Mouse (Mus musculus) liver, postnatal 0 days (tissue): Measurements from ENCODE around the gene Tpsab1. TPM values are rescaled to one million over a fixed set of nuclear protein-coding genes. Genes with fewer than 3 reads are reported as not detected.

ENCODE experiments used
- ATAC-seq: fragments of 200-750 bp; cut with Nextera tagmentation; 2 replicates; pipeline ENCODE4 v1.8.0; 2017; ENCODE audit warnings: mild to moderate bottlenecking, moderate library complexity
- DNase-seq: peaks from one replicate; pipeline ENCODE4 v3.0.0-alpha.2; 2016
- H3K27ac ChIP-seq: fragments of 300-500 bp; sonication (generic); 2 replicates; pipeline ENCODE4 v1.5.1; 2014; ENCODE audit warnings: antibody characterized with exemption, moderate library complexity, mild to moderate bottlenecking, low read depth
- H3K27me3 ChIP-seq: fragments of 300-500 bp; sonication (generic); 2 replicates; pipeline ENCODE4 v1.6.1; 2014; ENCODE audit warnings: low read length, control low read depth, mixed read lengths; ENCODE audit not compliant: insufficient read depth
- H3K36me3 ChIP-seq: fragments of 300-500 bp; sonication (generic); replicated peaks from 2 replicates; pipeline ENCODE4 v1.6.1; 2014; ENCODE audit warnings: mild to moderate bottlenecking, control low read depth, low read length, moderate library complexity, mixed read lengths; ENCODE audit not compliant: insufficient read depth
- H3K4me1 ChIP-seq: fragments of 300-500 bp; sonication (generic); 2 replicates; pipeline ENCODE4 v1.6.1; 2014; ENCODE audit warnings: antibody characterized with exemption, mild to moderate bottlenecking, control low read depth; ENCODE audit not compliant: insufficient read depth
- H3K4me2 ChIP-seq: fragments of 300-500 bp; sonication (generic); 2 replicates; pipeline ENCODE4 v1.6.1; 2014; ENCODE audit warnings: low read depth, mild to moderate bottlenecking, low read length, moderate library complexity, mixed read lengths
- H3K4me3 ChIP-seq: fragments of 300-500 bp; sonication (generic); 2 replicates; pipeline ENCODE4 v1.5.1; 2014; ENCODE audit warnings: low read depth, low read length
- H3K9ac ChIP-seq: fragments of 300-500 bp; sonication (generic); replicated peaks from 2 replicates; pipeline ENCODE4 v1.6.1; 2014; ENCODE audit warnings: mild to moderate bottlenecking, moderate library complexity
- H3K9me3 ChIP-seq: fragments of 300-500 bp; sonication (generic); 2 replicates; pipeline ENCODE4 v1.6.1; 2016; ENCODE audit warnings: mild to moderate bottlenecking, control low read depth, low read length, mixed read lengths
- CTCF ChIP-seq: sonication (generic); IDR thresholded peaks from 2 replicates; pipeline ENCODE4 v1.5.1; 2016; ENCODE audit warnings: antibody characterized with exemption, low read depth
- EP300 ChIP-seq: IDR thresholded peaks from 2 replicates; pipeline ENCODE4 v1.6.1; 2016; ENCODE audit warnings: antibody characterized with exemption, low read depth, mild to moderate bottlenecking
- WGBS: fragments of 180-500 bp; shearing (Covaris S2); extraction: QIAGEN DNeasy Blood & Tissue Kit; methylation state at CpG from one replicate; pipeline ENCODE4 v1.1.7; 2014; ENCODE audit not compliant: insufficient replicate concordance; 5-methylcytosine and 5-hydroxymethylcytosine counted together
- polyA plus RNA-seq: library from polyadenylated mRNA; unstranded; fragments of >200 nt; fragmentation: Nextera tagmentation; extraction: Ambion mirVana; gene quantifications from 2 replicates; pipeline ENCODE4 v1.2.1, GENCODE M21; 2015

Gene Tpsab1
- polyA plus RNA-seq, 1 experiment from 2014 or later: not detected

GRCm38 (mm10) chr17:25320819-25321218 lies 24.5 kb downstream of the Tpsab1 start:
- ATAC-seq: no peak
- no peak for DNase-seq
- Histone ChIP-seq H3K27me3 (no peaks in the 10 kb centered on the region), H3K27ac (no peak overlapping the region), H3K9me3 (no peaks in the 10 kb centered on the region), H3K9ac (no peak overlapping the region), H3K4me2 (no peak overlapping the region), H3K36me3 (no peaks in the 10 kb centered on the region), H3K4me1 (no peaks in the 10 kb centered on the region), H3K4me3 (no peak overlapping the region)
- TF ChIP-seq CTCF (no peak), EP300 (no peak)
- WGBS: 79% methylated on average over 8 of the region's 8 CpGs

GRCm38 (mm10) chr17:25318354-25318753 lies 27.0 kb downstream of the Tpsab1 start, which contains the start of gene Prss29:
TSS of gene Prss29 (plus strand) at chr17:25318654.
- H3K27ac ChIP-seq: no peak within 1 kb of the TSS
- H3K9ac ChIP-seq: no peak within 1 kb of the TSS
- no peaks in the 10 kb centered on the region for H3K27me3 ChIP-seq
- WGBS: 65% methylated on average over 5 of the region's 5 CpGs
- no peaks in the 10 kb centered on the region for H3K36me3 ChIP-seq
- DNase-seq (no peak), ATAC-seq (no peak)
- TF ChIP-seq EP300 (no peak), CTCF (no peak)
- no peaks in the 10 kb centered on the region for H3K4me1 ChIP-seq
- no peaks in the 10 kb centered on the region for H3K9me3 ChIP-seq
- no peak within 1 kb of the TSS for H3K4me2 ChIP-seq
- H3K4me3 ChIP-seq: no peak within 1 kb of the TSS

- whole genome bisulfite sequencing: 51% methylated on average over 4 of the region's 4 CpGs
Measured at GRCm38 (mm10) chr17:25308346-25308745, 37.0 kb downstream of the Tpsab1 start, which contains the start of gene Prss28. TSS of gene Prss28 (plus strand) at chr17:25308646.

GRCm38 (mm10) chr17:25298094-25298493 lies 47.3 kb downstream of the Tpsab1 start, which contains the start of gene Prss34:
TSS of gene Prss34 (plus strand) at chr17:25298394.
- H3K9me3 ChIP-seq: no peaks in the 10 kb centered on the region
- no peaks in the 10 kb centered on the region for H3K36me3 ChIP-seq
- H3K4me1 ChIP-seq: no peaks in the 10 kb centered on the region
- ATAC-seq: no peak
- no peak within 1 kb of the TSS for H3K9ac ChIP-seq
- WGBS: 69% methylated on average over 5 of the region's 5 CpGs
- TF ChIP-seq CTCF: no peak
- TF ChIP-seq EP300: no peak
- no peak within 1 kb of the TSS for H3K4me2 ChIP-seq
- H3K27ac ChIP-seq: no peak within 1 kb of the TSS
- H3K4me3 ChIP-seq: no peak within 1 kb of the TSS
- 0 out of 2 replicates have a peak, but pooled peaks cover 2% of the 10 kb centered on the region for H3K27me3 ChIP-seq
- DNase-seq: no peak

More at GRCm38 (mm10) chr17:25308346-25308745, 37.0 kb downstream of the Tpsab1 start, which contains the start of gene Prss28:
- Histone ChIP-seq H3K36me3 (no peaks in the 10 kb centered on the region), H3K4me1 (no peaks in the 10 kb centered on the region), H3K9ac (no peak within 1 kb of the TSS), H3K4me3 (no peak within 1 kb of the TSS), H3K9me3 (no peaks in the 10 kb centered on the region), H3K4me2 (no peak within 1 kb of the TSS), H3K27me3 (no peaks in the 10 kb centered on the region), H3K27ac (no peak within 1 kb of the TSS)
- no peak for ATAC-seq
- TF ChIP-seq EP300 (no peak), CTCF (no peak)
- DNase-seq: no peak

- H3K9me3 ChIP-seq: no peaks in the 10 kb centered on the region
- H3K9ac ChIP-seq: no peak overlapping the region
- no peaks in the 10 kb centered on the region for H3K36me3 ChIP-seq
- 0 out of 2 replicates have a peak, but pooled peaks cover 2% of the 10 kb centered on the region for H3K27me3 ChIP-seq
- no peak for TF ChIP-seq EP300
- no peak for TF ChIP-seq CTCF
- ATAC-seq: no peak
- H3K4me1 ChIP-seq: no peaks in the 10 kb centered on the region
- no peak overlapping the region for H3K4me3 ChIP-seq
- H3K27ac ChIP-seq: no peak overlapping the region
- H3K4me2 ChIP-seq: no peak overlapping the region
- DNase-seq: no peak
- WGBS: 50% methylated on average over 1 of the region's 1 CpGs
Measured at GRCm38 (mm10) chr17:25294111-25294510, 51.3 kb downstream of the Tpsab1 start.

- Histone ChIP-seq H3K4me1 (no peaks in the 10 kb centered on the region), H3K9ac (no peak overlapping the region), H3K4me3 (no peak overlapping the region), H3K27ac (no peak overlapping the region), H3K9me3 (no peaks in the 10 kb centered on the region), H3K27me3 (0 out of 2 replicates have a peak, but pooled peaks cover 2% of the 10 kb centered on the region), H3K36me3 (no peaks in the 10 kb centered on the region), H3K4me2 (no peak overlapping the region)
- ATAC-seq: no peak
- DNase-seq: no peak
- WGBS: 33% methylated on average over 5 of the region's 5 CpGs
- TF ChIP-seq CTCF (no peak), EP300 (no peak)
Measured at GRCm38 (mm10) chr17:25293495-25293894, 51.9 kb downstream of the Tpsab1 start.

Other genes starting within 250 kb of the Tpsab1 start
- 5.3 and 5.7 TPM in 2 replicates for gene Telo2, start 229.6 kb downstream of the Tpsab1 start, polyA plus RNA-seq
- gene Ptx4, start 224.8 kb downstream of the Tpsab1 start, polyA plus RNA-seq: not detected in 2 replicates
- 7.3 and 8.6 TPM in 2 replicates for gene Clcn7, start 212.2 kb downstream of the Tpsab1 start, polyA plus RNA-seq
- gene Ccdc154, start 183.1 kb downstream of the Tpsab1 start, polyA plus RNA-seq: not detected in 2 replicates
- not detected in 2 replicates for gene Gm38655, start 170.1 kb downstream of the Tpsab1 start, polyA plus RNA-seq
- 15.6 and 15.8 TPM in 2 replicates for gene BC003965, start 161.0 kb downstream of the Tpsab1 start, polyA plus RNA-seq
- 2.3 and 3.4 TPM in 2 replicates for gene Unkl, start 157.2 kb downstream of the Tpsab1 start, polyA plus RNA-seq
- gene Gnptg, start 105.4 kb downstream of the Tpsab1 start, polyA plus RNA-seq: 21.2 and 22.8 TPM in 2 replicates
- 19.1 and 19.7 TPM in 2 replicates for gene Tsr3, start 105.4 kb downstream of the Tpsab1 start, polyA plus RNA-seq
- gene Baiap3, start 89.2 kb downstream of the Tpsab1 start, polyA plus RNA-seq: 0.54 and 0.58 TPM in 2 replicates
- 155 and 164 TPM in 2 replicates for gene Ube2i, start 70.9 kb downstream of the Tpsab1 start, polyA plus RNA-seq
- gene Prss34, start 47.2 kb downstream of the Tpsab1 start, polyA plus RNA-seq: 11.1 and 15.4 TPM in 2 replicates
- gene Prss28, start 36.9 kb downstream of the Tpsab1 start, polyA plus RNA-seq: not detected in 2 replicates
- not detected in 2 replicates for gene Prss29, start 26.9 kb downstream of the Tpsab1 start, polyA plus RNA-seq
- 0.75 and 1.6 TPM in 2 replicates for gene Tpsb2, start 20.7 kb upstream of the Tpsab1 start, polyA plus RNA-seq
- gene Tpsg1, start 23.7 kb upstream of the Tpsab1 start, polyA plus RNA-seq: 0.21 TPM in 1 of 2 replicates, not detected in the other
- 0.15 and 0.17 TPM in 2 replicates for gene Cacna1h, start 88.2 kb upstream of the Tpsab1 start, polyA plus RNA-seq
- gene Tekt4, start 109.1 kb upstream of the Tpsab1 start, polyA plus RNA-seq: 0.07 and 0.15 TPM in 2 replicates
- not detected in 2 replicates for gene Sstr5, start 151.7 kb upstream of the Tpsab1 start, polyA plus RNA-seq
- 0.08 TPM in 1 of 2 replicates, not detected in the other for gene Sox8, start 225.1 kb upstream of the Tpsab1 start, polyA plus RNA-seq
- 11.9 and 12.5 TPM in 2 replicates for gene Lmf1, start 233.5 kb upstream of the Tpsab1 start, polyA plus RNA-seq